Mouse (Mus musculus) liver, postnatal 0 days (tissue): ENCODE data around the gene Gm21988. TPM values are rescaled to one million over a fixed set of nuclear protein-coding genes. Genes with fewer than 3 reads are reported as not detected.

Experiments
- ATAC-seq: fragments of 200-750 bp; cut with Nextera tagmentation; 2 replicates; pipeline ENCODE4 v1.8.0; 2017; ENCODE audit warnings: mild to moderate bottlenecking, moderate library complexity
- DNase-seq: peaks from one replicate; pipeline ENCODE4 v3.0.0-alpha.2; 2016
- H3K27ac ChIP-seq: fragments of 300-500 bp; sonication (generic); 2 replicates; pipeline ENCODE4 v1.5.1; 2014; ENCODE audit warnings: antibody characterized with exemption, moderate library complexity, mild to moderate bottlenecking, low read depth
- H3K27me3 ChIP-seq: fragments of 300-500 bp; sonication (generic); 2 replicates; pipeline ENCODE4 v1.6.1; 2014; ENCODE audit warnings: low read length, control low read depth, mixed read lengths; ENCODE audit not compliant: insufficient read depth
- H3K36me3 ChIP-seq: fragments of 300-500 bp; sonication (generic); replicated peaks from 2 replicates; pipeline ENCODE4 v1.6.1; 2014; ENCODE audit warnings: mild to moderate bottlenecking, control low read depth, low read length, moderate library complexity, mixed read lengths; ENCODE audit not compliant: insufficient read depth
- H3K4me1 ChIP-seq: fragments of 300-500 bp; sonication (generic); 2 replicates; pipeline ENCODE4 v1.6.1; 2014; ENCODE audit warnings: antibody characterized with exemption, mild to moderate bottlenecking, control low read depth; ENCODE audit not compliant: insufficient read depth
- H3K4me2 ChIP-seq: fragments of 300-500 bp; sonication (generic); 2 replicates; pipeline ENCODE4 v1.6.1; 2014; ENCODE audit warnings: low read depth, mild to moderate bottlenecking, low read length, moderate library complexity, mixed read lengths
- H3K4me3 ChIP-seq: fragments of 300-500 bp; sonication (generic); 2 replicates; pipeline ENCODE4 v1.5.1; 2014; ENCODE audit warnings: low read depth, low read length
- H3K9ac ChIP-seq: fragments of 300-500 bp; sonication (generic); replicated peaks from 2 replicates; pipeline ENCODE4 v1.6.1; 2014; ENCODE audit warnings: mild to moderate bottlenecking, moderate library complexity
- H3K9me3 ChIP-seq: fragments of 300-500 bp; sonication (generic); 2 replicates; pipeline ENCODE4 v1.6.1; 2016; ENCODE audit warnings: mild to moderate bottlenecking, control low read depth, low read length, mixed read lengths
- CTCF ChIP-seq: sonication (generic); IDR thresholded peaks from 2 replicates; pipeline ENCODE4 v1.5.1; 2016; ENCODE audit warnings: antibody characterized with exemption, low read depth
- EP300 ChIP-seq: IDR thresholded peaks from 2 replicates; pipeline ENCODE4 v1.6.1; 2016; ENCODE audit warnings: antibody characterized with exemption, low read depth, mild to moderate bottlenecking
- WGBS: fragments of 180-500 bp; shearing (Covaris S2); extraction: QIAGEN DNeasy Blood & Tissue Kit; methylation state at CpG from one replicate; pipeline ENCODE4 v1.1.7; 2014; ENCODE audit not compliant: insufficient replicate concordance; 5-methylcytosine and 5-hydroxymethylcytosine counted together
- polyA plus RNA-seq: library from polyadenylated mRNA; unstranded; fragments of >200 nt; fragmentation: Nextera tagmentation; extraction: Ambion mirVana; gene quantifications from 2 replicates; pipeline ENCODE4 v1.2.1, GENCODE M21; 2015

The Gm21988 gene
- polyA plus RNA-seq, 1 experiment from 2014 or later = 5.8 TPM

DNA sequence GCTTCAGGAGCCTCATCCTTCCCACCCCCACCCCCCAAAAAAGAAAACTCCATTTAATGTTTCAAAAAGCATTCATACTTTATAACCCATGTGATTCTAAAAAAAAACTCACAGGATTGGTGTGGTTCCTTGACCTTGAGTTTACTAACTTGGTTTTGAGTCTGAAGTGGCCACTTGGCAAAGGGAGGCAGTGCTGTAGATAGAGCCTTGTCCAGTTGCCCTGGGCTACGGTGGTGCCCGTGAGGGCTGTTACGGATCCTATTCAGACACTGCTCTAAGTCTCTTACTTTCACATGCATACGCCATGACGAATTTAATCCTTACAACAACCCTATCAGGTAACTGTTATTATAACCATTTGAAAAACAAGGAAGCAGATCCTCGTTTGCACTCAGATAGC, 27.7 kb downstream of the Gm21988 start:
- no peak for DNase-seq
- TF ChIP-seq EP300 = no peak
- no peak for TF ChIP-seq CTCF

DNA sequence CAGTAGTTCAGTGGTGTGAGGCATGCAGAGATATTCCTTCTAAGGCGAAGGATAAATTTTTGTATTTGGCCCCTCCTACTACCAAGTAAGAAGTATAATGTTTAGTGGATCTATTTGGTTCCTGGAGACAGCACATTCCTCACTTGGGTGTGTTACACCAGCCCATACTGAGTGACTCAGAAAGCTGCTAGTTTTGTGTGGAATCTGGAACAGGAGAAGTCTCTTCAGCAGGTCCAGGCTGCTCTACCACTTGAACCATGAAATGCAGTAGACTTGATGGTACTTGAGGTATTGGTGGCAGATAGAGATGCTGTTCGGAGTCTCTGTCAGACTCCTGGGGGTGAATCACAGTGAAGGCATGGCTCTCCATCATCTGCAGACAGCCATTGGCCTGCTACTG, 28.9 kb downstream of the Gm21988 start:
- DNase-seq (no peak), ATAC-seq (no peak)
- no peak for TF ChIP-seq CTCF
- TF ChIP-seq EP300 = no peak
- no peak overlapping the region for H3K9ac ChIP-seq
- H3K36me3 ChIP-seq = no peaks in the 10 kb centered on the region
- no peak overlapping the region for H3K4me3 ChIP-seq
- H3K27ac ChIP-seq = no peak overlapping the region
- WGBS = 92% methylated on average over 2 of the region's 2 CpGs
- peaks cover 16% of the 10 kb centered on the region for H3K4me1 ChIP-seq
- no peaks in the 10 kb centered on the region for H3K9me3 ChIP-seq
- H3K4me2 ChIP-seq = no peak overlapping the region
- H3K27me3 ChIP-seq = peaks cover 27% of the 10 kb centered on the region

More for the DNA sequence above, 27.7 kb downstream of the Gm21988 start:
- Histone ChIP-seq H3K27me3 (peaks cover 35% of the 10 kb centered on the region), H3K27ac (no peak overlapping the region), H3K9me3 (no peaks in the 10 kb centered on the region), H3K4me1 (peaks cover 16% of the 10 kb centered on the region), H3K4me2 (no peak overlapping the region), H3K9ac (no peak overlapping the region), H3K4me3 (no peak overlapping the region), H3K36me3 (no peaks in the 10 kb centered on the region)
- ATAC-seq = no peak
- 85% methylated on average over 6 of the region's 6 CpGs for WGBS

DNA sequence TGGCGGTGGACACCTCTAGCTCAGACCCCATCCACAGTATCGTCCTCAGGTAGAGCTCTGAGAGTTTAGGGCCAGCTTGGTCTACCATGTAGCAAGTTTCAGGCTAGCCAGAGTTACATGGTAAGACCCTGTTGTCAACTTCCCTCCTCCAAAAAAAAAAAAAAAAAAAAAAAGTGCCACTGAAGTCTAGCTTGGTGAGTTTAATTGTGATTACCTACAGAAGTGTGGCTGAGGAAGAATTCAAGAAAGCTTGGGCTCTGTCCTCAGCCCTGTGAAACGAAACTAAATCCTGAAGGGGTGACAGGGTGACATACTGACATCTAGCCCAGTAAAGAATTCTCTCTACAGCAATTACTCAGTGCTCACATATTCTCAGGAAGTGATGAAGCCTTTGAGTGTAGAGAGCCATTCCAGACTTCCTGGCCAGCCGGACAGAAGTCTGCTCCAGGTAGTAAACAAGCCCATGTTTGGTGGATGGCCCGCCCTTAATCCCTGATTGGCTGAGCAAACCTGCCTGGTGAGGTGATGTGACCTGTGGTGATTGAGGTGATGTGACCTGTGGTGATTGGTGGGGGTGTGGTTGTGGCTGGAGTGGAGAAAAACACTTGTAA, 30.7 kb downstream of the Gm21988 start:
- ATAC-seq = peak; percentile 74
- 57% methylated on average over 5 of the region's 5 CpGs for WGBS

DNA sequence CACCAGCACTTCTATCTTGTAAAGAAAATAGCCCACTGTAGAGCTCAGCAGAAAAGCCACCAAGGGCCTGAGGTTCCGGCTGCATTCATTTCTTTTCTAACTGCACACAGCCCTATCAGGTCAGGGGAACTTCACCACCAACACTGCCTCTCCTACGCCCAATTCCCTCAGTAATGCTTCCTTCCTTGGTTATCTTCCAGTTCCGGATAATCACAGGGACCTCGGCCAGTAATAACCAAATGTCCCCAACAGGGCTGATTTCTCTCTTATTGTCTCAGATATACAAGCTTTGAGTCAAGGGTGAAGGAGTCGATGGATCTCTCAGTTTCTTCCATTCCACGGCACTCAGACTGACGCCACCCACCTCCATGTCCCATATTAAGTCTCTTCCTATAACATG, 32.3 kb downstream of the Gm21988 start:
- 79% methylated on average over 7 of the region's 7 CpGs for WGBS

More for the DNA sequence above, 30.7 kb downstream of the Gm21988 start:
- H3K4me3 ChIP-seq = no peak overlapping the region
- no peaks in the 10 kb centered on the region for H3K9me3 ChIP-seq
- DNase-seq = no peak
- TF ChIP-seq CTCF (no peak), EP300 (no peak)
- no peak overlapping the region for H3K27ac ChIP-seq
- peaks cover 7% of the 10 kb centered on the region for H3K4me1 ChIP-seq
- no peak overlapping the region for H3K4me2 ChIP-seq
- no peak overlapping the region for H3K9ac ChIP-seq
- no peaks in the 10 kb centered on the region for H3K36me3 ChIP-seq
- peaks cover 9% of the 10 kb centered on the region for H3K27me3 ChIP-seq

DNA sequence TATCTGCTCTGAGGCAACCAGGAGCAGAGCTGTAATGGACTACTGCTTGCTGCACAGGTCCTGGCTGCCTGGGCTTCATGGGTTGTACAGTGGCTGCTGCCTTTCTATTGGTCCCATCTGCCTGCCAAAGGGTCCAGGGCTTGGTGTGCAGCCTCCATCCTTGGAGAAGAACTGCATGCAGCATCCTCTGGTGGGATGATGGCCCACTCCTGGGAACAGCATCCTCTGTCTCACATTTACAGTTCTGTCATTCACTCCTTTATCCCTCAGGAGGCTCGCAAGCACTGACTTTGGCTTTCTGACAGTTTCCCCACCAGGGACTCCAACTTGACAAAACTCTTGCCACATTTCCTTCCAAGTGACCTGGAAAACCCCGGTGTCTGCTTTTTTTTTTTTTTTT, 32.8 kb downstream of the Gm21988 start:
- H3K36me3 ChIP-seq = no peaks in the 10 kb centered on the region
- ATAC-seq (no peak), DNase-seq (no peak)
- H3K27me3 ChIP-seq = no peaks in the 10 kb centered on the region
- peaks cover 3% of the 10 kb centered on the region; the same call in 1 of the 2 replicates for H3K4me1 ChIP-seq
- H3K4me3 ChIP-seq = no peak overlapping the region
- no peaks in the 10 kb centered on the region for H3K9me3 ChIP-seq
- H3K9ac ChIP-seq = no peak overlapping the region
- WGBS = 47% methylated on average over 2 of the region's 2 CpGs
- TF ChIP-seq EP300 = no peak
- TF ChIP-seq CTCF = no peak
- H3K4me2 ChIP-seq = no peak overlapping the region
- H3K27ac ChIP-seq = no peak overlapping the region

More for the DNA sequence above, 32.3 kb downstream of the Gm21988 start:
- no peak overlapping the region for H3K9ac ChIP-seq
- H3K4me1 ChIP-seq = peaks cover 3% of the 10 kb centered on the region; the same call in 1 of the 2 replicates
- H3K27ac ChIP-seq = no peak overlapping the region
- no peaks in the 10 kb centered on the region for H3K9me3 ChIP-seq
- no peak overlapping the region for H3K4me2 ChIP-seq
- ATAC-seq (no peak), DNase-seq (no peak)
- H3K4me3 ChIP-seq = no peak overlapping the region
- H3K36me3 ChIP-seq = no peaks in the 10 kb centered on the region
- no peak for TF ChIP-seq CTCF
- no peak for TF ChIP-seq EP300
- H3K27me3 ChIP-seq = no peaks in the 10 kb centered on the region

DNA sequence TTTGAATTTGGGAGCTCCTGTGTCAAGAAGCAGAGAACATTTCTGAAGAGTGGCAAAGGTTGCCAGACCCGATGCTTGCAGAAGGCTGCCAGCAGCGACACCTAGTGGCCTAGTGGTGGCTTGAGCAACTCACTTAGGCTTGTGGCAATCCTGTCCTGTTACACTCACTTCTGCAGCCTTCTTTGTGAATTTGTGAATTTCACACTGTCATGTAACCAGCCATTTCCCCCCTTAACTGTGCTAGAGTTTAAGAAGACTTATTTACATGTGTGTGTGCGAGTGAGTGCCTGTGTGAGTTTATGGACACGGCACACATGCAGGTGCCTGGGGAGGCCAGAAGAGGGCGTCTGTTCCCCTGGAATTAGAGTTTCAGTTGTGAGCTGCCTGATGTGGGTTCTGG, 37.9 kb downstream of the Gm21988 start:
- H3K9ac ChIP-seq = no peak overlapping the region
- no peaks in the 10 kb centered on the region for H3K9me3 ChIP-seq
- H3K36me3 ChIP-seq = no peaks in the 10 kb centered on the region
- WGBS = 37% methylated on average over 5 of the region's 5 CpGs
- no peaks in the 10 kb centered on the region for H3K27me3 ChIP-seq
- H3K27ac ChIP-seq = no peak overlapping the region
- peak; percentile 89 for DNase-seq
- no peak overlapping the region for H3K4me3 ChIP-seq
- H3K4me1 ChIP-seq = no peaks in the 10 kb centered on the region
- H3K4me2 ChIP-seq = no peak overlapping the region
- ATAC-seq = peak; percentile 43; the same call in 1 of the 2 replicates
- TF ChIP-seq CTCF = peak; percentile 94
- no peak for TF ChIP-seq EP300
